Mouse (Mus musculus) ES-E14 (cell line): Measurements from ENCODE around the gene Olfr410. TPM values are rescaled to one million over a fixed set of nuclear protein-coding genes. Genes with fewer than 3 reads are reported as not detected.

Experiments used
- DNase-seq: peaks from one replicate; pipeline ENCODE4 v3.0.0-alpha.2; 2013; ENCODE audit warnings: low read depth, low spot score
- H3K27ac ChIP-seq: 2 replicates; pipeline ENCODE4 v1.5.1; 2012; ENCODE audit warnings: low read depth, mild to moderate bottlenecking, low read length, moderate library complexity, mixed read lengths; ENCODE audit not compliant: poor library complexity, insufficient read depth, severe bottlenecking
- H3K36me3 ChIP-seq: 2 replicates; pipeline ENCODE4 v1.6.1; 2012; ENCODE audit warnings: mild to moderate bottlenecking, low read length, moderate library complexity, mixed read lengths; ENCODE audit not compliant: control insufficient read depth, poor library complexity, insufficient read depth, severe bottlenecking
- H3K4me1 ChIP-seq, 2 experiments: fragments of 150-350 bp in 1 of 2; sonication (generic) in 1 of 2; 2 replicates each; pipeline ENCODE4 v1.6.1; 2012; ENCODE audit warnings: low read length in 2 of 2, mild to moderate bottlenecking in 1 of 2, mixed read lengths in 1 of 2; ENCODE audit not compliant: control insufficient read depth in 2 of 2, insufficient read depth in 2 of 2, poor library complexity in 1 of 2
- H3K4me3 ChIP-seq, 2 experiments: fragments of 150-350 bp in 1 of 2; sonication (generic) in 1 of 2; 2 replicates each; pipeline ENCODE4 v1.5.1; 2012; ENCODE audit warnings: low read length in 2 of 2, low read depth in 1 of 2, mild to moderate bottlenecking in 1 of 2, mixed read lengths in 1 of 2; ENCODE audit not compliant: insufficient read depth in 1 of 2, poor library complexity in 1 of 2, severe bottlenecking in 1 of 2
- H3K9ac ChIP-seq: 2 replicates; pipeline ENCODE4 v1.6.1; 2012; ENCODE audit warnings: low read depth, mild to moderate bottlenecking, low read length, mixed read lengths; ENCODE audit not compliant: poor library complexity, insufficient read depth, severe bottlenecking
- H3K9me3 ChIP-seq: fragments of 150-350 bp; sonication (generic); 2 replicates; pipeline ENCODE4 v1.6.1; 2012; ENCODE audit warnings: low read depth, mild to moderate bottlenecking, low read length; ENCODE audit not compliant: control insufficient read depth, insufficient read depth
- CHD2 ChIP-seq: IDR thresholded peaks from 2 replicates; pipeline ENCODE4 v1.6.1; 2014; ENCODE audit warnings: mild to moderate bottlenecking, low read depth, low read length, inconsistent platforms
- HCFC1 ChIP-seq: IDR thresholded peaks from 2 replicates; pipeline ENCODE4 v1.6.1; 2012; ENCODE audit warnings: low read length, inconsistent platforms, borderline replicate concordance; ENCODE audit not compliant: insufficient read depth
- MAFK ChIP-seq: IDR thresholded peaks from 2 replicates; pipeline ENCODE4 v1.6.1; 2014; ENCODE audit warnings: mild to moderate bottlenecking, low read depth, low read length, inconsistent platforms; ENCODE audit not compliant: insufficient read depth
- ZC3H11A ChIP-seq: IDR thresholded peaks from 2 replicates; pipeline ENCODE4 v1.6.1; 2012; ENCODE audit warnings: low read depth, mild to moderate bottlenecking, inconsistent platforms, low read length, borderline replicate concordance
- ZNF384 ChIP-seq: IDR thresholded peaks from 2 replicates; pipeline ENCODE4 v1.6.1; 2012; ENCODE audit warnings: low read depth, low read length, inconsistent platforms
- in situ Hi-C, 2 experiments: fragments of 600-800 bp; cut with MboI; formaldehyde crosslinking; loops; one replicate each; pipeline ENCODE4 v1.15.1; 2025; ENCODE audit warnings: low sequenced_read_pairs in 2 of 2, inconsistent platforms in 1 of 2; ENCODE audit not compliant: unreplicated experiment in 2 of 2
- total RNA-seq: library from RNA; depleted of rRNA; stranded (reverse); fragments of 300-350 nt; gene quantifications from 2 replicates; pipeline ENCODE4 v1.2.3, GENCODE M21; 2012

Olfr410 gene
- total RNA-seq, 1 experiment, result not detected

GRCm38 (mm10) chr11:74376847-74377246, 39.0 kb upstream of the Olfr410 start:
- no peak overlapping the region for H3K27ac ChIP-seq
- H3K9ac ChIP-seq, result no peak overlapping the region
- in situ Hi-C loops, result loop anchor here in 1 of 2 experiments (25.0 kb wide), 1 partner anchor 160 kb away; no protein-coding TSS in a partner anchor
- TF ChIP-seq MAFK (no peak), ZC3H11A (peak; percentile 97)
- H3K36me3 ChIP-seq, result no peaks in the 10 kb centered on the region
- H3K4me1 ChIP-seq, result no peaks in the 10 kb centered on the region
- H3K4me3 ChIP-seq, result no peak overlapping the region
- peak; percentile 49 for DNase-seq
- no peaks in the 10 kb centered on the region for H3K9me3 ChIP-seq

- Histone ChIP-seq H3K9me3 (no peaks in the 10 kb centered on the region), H3K9ac (no peak overlapping the region), H3K4me1 (no peaks in the 10 kb centered on the region), H3K27ac (no peak overlapping the region), H3K36me3 (no peaks in the 10 kb centered on the region), H3K4me3 (no peak overlapping the region)
- no peak for TF ChIP-seq CHD2
- TF ChIP-seq ZC3H11A, result peak; percentile 99
- DNase-seq, result peak; percentile 81
- in situ Hi-C loops, result no loop called here
Measured at GRCm38 (mm10) chr11:74371393-74372100, 33.7 kb upstream of the Olfr410 start.

- Histone ChIP-seq H3K36me3 (no peaks in the 10 kb centered on the region), H3K27ac (no peak within 1 kb of the TSS), H3K4me3 (no peak within 1 kb of the TSS), H3K9me3 (0 out of 2 replicates have a peak, but pooled peaks cover 2% of the 10 kb centered on the region), H3K4me1 (no peaks in the 10 kb centered on the region), H3K9ac (no peak within 1 kb of the TSS)
- TF ChIP-seq ZNF384 (no peak), CHD2 (no peak), MAFK (no peak)
- DNase-seq, result no peak
- in situ Hi-C loops, result loop anchor here in 1 of 2 experiments (10.0 kb wide), 1 partner anchor 307 kb away; the partner anchor contains the start of genes Olfr139 and Olfr399
Measured at GRCm38 (mm10) chr11:74361769-74362168, 23.9 kb upstream of the Olfr410 start, which contains the start of gene Olfr412. TSS of gene Olfr412 (plus strand) at chr11:74362069.

- H3K36me3 ChIP-seq, result no peaks in the 10 kb centered on the region
- TF ChIP-seq ZC3H11A (no peak), HCFC1 (no peak), ZNF384 (no peak), CHD2 (no peak), MAFK (no peak)
- no peaks in the 10 kb centered on the region for H3K9me3 ChIP-seq
- in situ Hi-C loops, result no loop called here
- H3K9ac ChIP-seq, result no peak within 1 kb of the TSS
- no peak within 1 kb of the TSS for H3K4me3 ChIP-seq
- no peaks in the 10 kb centered on the region for H3K4me1 ChIP-seq
- no peak within 1 kb of the TSS for H3K27ac ChIP-seq
- DNase-seq, result no peak
Measured at GRCm38 (mm10) chr11:74352550-74352949, 14.7 kb upstream of the Olfr410 start, which contains the start of gene Olfr411. TSS of gene Olfr411 (minus strand) at chr11:74352650.

GRCm38 (mm10) chr11:74328781-74329180, 9.1 kb downstream of the Olfr410 start:
- in situ Hi-C loops, result no loop called here

More at GRCm38 (mm10) chr11:74328781-74329180, 9.1 kb downstream of the Olfr410 start:
- Histone ChIP-seq H3K4me1 (no peaks in the 10 kb centered on the region), H3K27ac (no peak overlapping the region), H3K4me3 (no peak overlapping the region), H3K36me3 (no peaks in the 10 kb centered on the region), H3K9ac (no peak overlapping the region), H3K9me3 (no peaks in the 10 kb centered on the region)
- DNase-seq, result no peak
- no peak for TF ChIP-seq ZNF384
- TF ChIP-seq ZC3H11A, result no peak
- no peak for TF ChIP-seq CHD2
- TF ChIP-seq HCFC1, result no peak
- no peak for TF ChIP-seq MAFK
